Mouse (Mus musculus): Measurements from ENCODE around the gene Slc34a3. TPM values are rescaled to one million over a fixed set of nuclear protein-coding genes. Genes with fewer than 3 reads are reported as not detected.

The Slc34a3 gene
- polyA plus RNA-seq, 2 experiments = not detected

DNA sequence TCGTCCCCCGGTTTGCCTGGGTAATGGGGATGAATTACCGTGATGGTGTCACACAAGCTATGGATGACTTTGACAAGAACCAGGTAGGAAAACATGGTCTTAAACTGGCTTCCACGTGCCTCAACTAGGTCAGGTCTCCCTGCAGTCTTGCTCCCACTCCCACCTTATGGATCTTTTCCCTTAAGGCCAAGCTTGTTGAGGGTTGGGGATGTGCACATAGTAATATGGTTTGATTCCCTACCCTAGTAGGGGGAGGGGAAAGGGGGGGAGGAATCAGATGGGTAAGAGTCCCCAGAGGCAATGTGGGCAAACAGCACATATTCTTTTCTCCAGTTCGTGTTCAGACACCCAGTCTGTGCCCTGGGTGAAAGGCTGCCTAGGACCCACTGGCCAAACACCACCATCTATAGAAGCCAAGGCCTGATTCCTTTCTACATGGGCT, 12.8 kb downstream of the Slc34a3 start:
- no peak overlapping the region for H3K9ac ChIP-seq (ENCODE audit: low read depth, low read length, severe bottlenecking)
- H3K4me2 ChIP-seq (replicated peaks; ENCODE audit: low read depth, low read length, severe bottlenecking) = no peak overlapping the region
- 67% methylated on average over 5 of the region's 5 CpGs for WGBS
- no peaks in the 10 kb centered on the region for H3K27me3 ChIP-seq (ENCODE audit: control insufficient read depth, insufficient read depth, low read length)
- no peak for TF ChIP-seq POLR2A (IDR thresholded peaks at IDR 0.05; ENCODE audit: borderline replicate concordance, extremely low read depth, insufficient read depth, insufficient read length)
- H3K27ac ChIP-seq (replicated peaks; ENCODE audit: low read depth, low read length) = no peak overlapping the region
- H3K36me3 ChIP-seq (ENCODE audit: control insufficient read depth, insufficient read depth, low read length) = peaks cover 9% of the 10 kb centered on the region; the same call in 1 of the 2 replicates
- DNase-seq (ENCODE audit: low spot score) (no peak), ATAC-seq (ENCODE audit: low FRiP score, low read depth) (no peak)
- peaks cover 10% of the 10 kb centered on the region for H3K4me1 ChIP-seq (ENCODE audit: control insufficient read depth, insufficient read depth, low read length)
- H3K4me3 ChIP-seq (replicated peaks; ENCODE audit: low read length) = no peak overlapping the region
- no peaks in the 10 kb centered on the region for H3K9me3 ChIP-seq (ENCODE audit: control insufficient read depth, low read length)

DNA sequence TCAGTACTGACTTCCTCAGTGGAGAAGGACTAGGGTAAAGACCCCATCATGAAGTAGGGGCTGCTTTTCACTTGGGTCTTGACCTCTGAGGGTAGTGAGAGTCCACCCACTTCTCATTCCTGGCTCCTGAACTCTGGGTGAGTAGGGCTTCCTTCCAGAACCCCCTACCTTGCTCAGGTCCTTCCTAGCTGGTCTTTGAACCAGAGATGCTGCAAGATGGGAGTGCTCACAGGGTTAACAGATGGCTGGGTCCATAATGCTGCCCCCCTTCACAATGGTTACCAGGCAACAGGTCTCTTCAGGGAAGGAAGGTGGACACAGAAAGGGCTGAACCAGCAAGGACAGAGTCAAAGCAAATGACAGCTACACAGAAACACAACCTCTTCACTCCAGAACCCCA, 15.7 kb downstream of the Slc34a3 start, which contains the start of gene Fam166a:
Gene Fam166a, plus strand, starts transcription at position 301 of the 400 bp plus-strand sequence.
- Histone ChIP-seq H3K4me2 (replicated peaks; ENCODE audit: low read depth, low read length, severe bottlenecking) (no peak within 1 kb of the TSS), H3K27me3 (ENCODE audit: control insufficient read depth, insufficient read depth, low read length) (no peaks in the 10 kb centered on the region), H3K4me1 (ENCODE audit: control insufficient read depth, insufficient read depth, low read length) (peaks cover 3% of the 10 kb centered on the region), H3K9me3 (ENCODE audit: control insufficient read depth, low read length) (no peaks in the 10 kb centered on the region), H3K27ac (replicated peaks; ENCODE audit: low read depth, low read length) (no peak within 1 kb of the TSS), H3K4me3 (replicated peaks; ENCODE audit: low read length) (no peak within 1 kb of the TSS), H3K36me3 (ENCODE audit: control insufficient read depth, insufficient read depth, low read length) (peaks cover 9% of the 10 kb centered on the region; the same call in 1 of the 2 replicates), H3K9ac (ENCODE audit: low read depth, low read length, severe bottlenecking) (no peak within 1 kb of the TSS)
- TF ChIP-seq POLR2A (IDR thresholded peaks at IDR 0.05; ENCODE audit: borderline replicate concordance, extremely low read depth, insufficient read depth, insufficient read length) = no peak
- DNase-seq (ENCODE audit: low spot score) (no peak), ATAC-seq (ENCODE audit: low FRiP score, low read depth) (no peak)

DNA sequence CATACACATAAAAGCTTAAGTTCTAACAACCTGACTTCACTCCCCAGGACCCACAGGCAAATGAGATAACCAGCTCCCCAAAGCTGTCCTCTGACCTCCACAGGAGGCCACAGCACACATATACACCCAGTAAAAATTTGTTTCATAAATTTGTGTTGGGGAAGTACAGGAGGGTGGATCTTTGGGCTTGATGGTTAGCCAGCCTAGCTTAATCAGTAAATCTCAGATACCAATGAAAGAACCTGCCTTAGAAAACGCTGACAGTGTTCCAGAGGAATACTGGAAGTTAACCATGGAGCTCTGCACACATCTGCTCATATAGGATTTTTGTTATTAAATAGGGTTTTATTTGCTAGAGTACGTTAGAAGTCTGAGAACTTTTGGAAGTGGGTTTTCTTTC, 16.5 kb downstream of the Slc34a3 start:
- WGBS = 65% methylated on average over 2 of the region's 2 CpGs
- TF ChIP-seq POLR2A (IDR thresholded peaks at IDR 0.05; ENCODE audit: borderline replicate concordance, extremely low read depth, insufficient read depth, insufficient read length) = no peak
- no peak for DNase-seq (ENCODE audit: low spot score)
- Histone ChIP-seq H3K9ac (ENCODE audit: low read depth, low read length, severe bottlenecking) (no peak overlapping the region), H3K27me3 (ENCODE audit: control insufficient read depth, insufficient read depth, low read length) (no peaks in the 10 kb centered on the region), H3K4me2 (replicated peaks; ENCODE audit: low read depth, low read length, severe bottlenecking) (no peak overlapping the region), H3K27ac (replicated peaks; ENCODE audit: low read depth, low read length) (no peak overlapping the region), H3K36me3 (ENCODE audit: control insufficient read depth, insufficient read depth, low read length) (peaks cover 9% of the 10 kb centered on the region; the same call in 1 of the 2 replicates), H3K4me3 (replicated peaks; ENCODE audit: low read length) (no peak overlapping the region), H3K9me3 (ENCODE audit: control insufficient read depth, low read length) (no peaks in the 10 kb centered on the region), H3K4me1 (ENCODE audit: control insufficient read depth, insufficient read depth, low read length) (no peaks in the 10 kb centered on the region)
- no peak for ATAC-seq (ENCODE audit: low FRiP score, low read depth)

DNA sequence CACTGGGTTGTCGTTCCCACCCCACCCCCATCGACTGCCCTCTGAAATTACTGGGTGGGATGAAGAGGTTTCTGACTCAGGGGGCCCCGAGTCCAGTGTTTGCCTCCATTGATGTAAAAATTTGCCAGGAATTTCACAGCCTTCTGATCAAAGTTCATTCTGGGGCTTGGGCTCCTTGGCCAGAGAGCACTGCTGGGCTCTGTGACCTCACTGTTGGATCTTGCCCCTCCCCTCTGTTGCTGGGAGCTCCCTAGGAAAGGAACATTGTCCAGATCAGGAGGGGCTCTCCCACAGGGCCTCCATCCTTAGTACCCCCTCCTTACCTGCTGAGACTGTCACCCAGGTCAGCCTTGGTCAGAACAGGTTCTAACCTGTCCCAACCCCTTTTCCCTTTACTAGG, 19.7 kb downstream of the Slc34a3 start, which contains the start of gene Stpg3:
Gene Stpg3, minus strand, starts transcription at position 194 of the 400 bp plus-strand sequence.
- Histone ChIP-seq H3K9me3 (ENCODE audit: control insufficient read depth, low read length) (no peaks in the 10 kb centered on the region), H3K27me3 (ENCODE audit: control insufficient read depth, insufficient read depth, low read length) (no peaks in the 10 kb centered on the region)
- 70% methylated on average over 3 of the region's 3 CpGs for WGBS

DNA sequence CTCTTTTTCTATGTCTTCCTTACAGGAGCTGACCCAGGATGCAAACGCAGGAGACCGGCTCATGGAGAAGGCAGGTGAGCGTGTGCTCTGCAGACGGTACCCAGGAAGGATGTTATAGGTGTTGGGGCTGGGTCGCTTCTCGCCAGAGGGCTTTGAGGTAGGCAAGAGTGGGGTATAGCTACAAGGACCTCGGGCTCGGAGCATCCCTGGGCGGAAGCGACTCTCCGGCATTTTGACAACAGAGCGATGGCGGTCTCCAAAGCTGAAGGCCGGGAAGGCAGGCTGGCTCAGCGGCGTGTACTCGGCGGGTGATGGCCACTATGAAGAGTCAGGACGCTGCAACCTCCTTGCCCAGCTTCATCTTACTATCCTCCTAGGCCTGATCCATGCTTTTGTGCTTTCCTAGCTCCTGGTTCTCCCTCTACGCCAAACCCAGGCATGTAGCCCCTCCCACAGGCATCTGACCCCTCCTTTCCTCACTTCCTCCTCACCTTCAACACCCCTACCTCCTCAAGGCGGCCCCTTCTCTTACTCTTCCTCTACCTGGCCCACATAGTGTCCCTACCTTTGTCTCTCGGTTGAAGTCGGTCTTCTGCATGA, 20.8 kb downstream of the Slc34a3 start:
- Histone ChIP-seq H3K27ac (replicated peaks; ENCODE audit: low read depth, low read length) (no peak overlapping the region), H3K4me1 (ENCODE audit: control insufficient read depth, insufficient read depth, low read length) (peaks cover 19% of the 10 kb centered on the region; the same call in 1 of the 2 replicates), H3K9ac (ENCODE audit: low read depth, low read length, severe bottlenecking) (no peak overlapping the region), H3K27me3 (ENCODE audit: control insufficient read depth, insufficient read depth, low read length) (no peaks in the 10 kb centered on the region), H3K4me2 (replicated peaks; ENCODE audit: low read depth, low read length, severe bottlenecking) (no peak overlapping the region), H3K4me3 (replicated peaks; ENCODE audit: low read length) (no peak overlapping the region), H3K9me3 (ENCODE audit: control insufficient read depth, low read length) (no peaks in the 10 kb centered on the region), H3K36me3 (ENCODE audit: control insufficient read depth, insufficient read depth, low read length) (peaks cover 8% of the 10 kb centered on the region)
- TF ChIP-seq POLR2A (IDR thresholded peaks at IDR 0.05; ENCODE audit: borderline replicate concordance, extremely low read depth, insufficient read depth, insufficient read length) = no peak
- WGBS = 63% methylated on average over 23 of the region's 23 CpGs
- ATAC-seq (ENCODE audit: low FRiP score, low read depth) (no peak), DNase-seq (ENCODE audit: low spot score) (no peak)

More for the DNA sequence above, 19.7 kb downstream of the Slc34a3 start, which contains the start of gene Stpg3:
- Histone ChIP-seq H3K4me1 (ENCODE audit: control insufficient read depth, insufficient read depth, low read length) (peaks cover 15% of the 10 kb centered on the region; the same call in 1 of the 2 replicates), H3K27ac (replicated peaks; ENCODE audit: low read depth, low read length) (no peak within 1 kb of the TSS), H3K9ac (ENCODE audit: low read depth, low read length, severe bottlenecking) (no peak within 1 kb of the TSS), H3K4me3 (replicated peaks; ENCODE audit: low read length) (no peak within 1 kb of the TSS), H3K36me3 (ENCODE audit: control insufficient read depth, insufficient read depth, low read length) (peaks cover 3% of the 10 kb centered on the region; the same call in 1 of the 2 replicates), H3K4me2 (replicated peaks; ENCODE audit: low read depth, low read length, severe bottlenecking) (no peak within 1 kb of the TSS)
- ATAC-seq (ENCODE audit: low FRiP score, low read depth) = no peak
- TF ChIP-seq POLR2A (IDR thresholded peaks at IDR 0.05; ENCODE audit: borderline replicate concordance, extremely low read depth, insufficient read depth, insufficient read length) = no peak
- no peak for DNase-seq (ENCODE audit: low spot score)

Measured in limb, embryonic 14.5 days (tissue).